Mouse (Mus musculus): Measurements from ENCODE around the gene Sptan1. TPM values are rescaled to one million over a fixed set of nuclear protein-coding genes. Genes with fewer than 3 reads are reported as not detected.

Gene Sptan1
- total and polyA plus RNA-seq, 2 experiments from 2014 or later: 184 to 716 TPM

DNA sequence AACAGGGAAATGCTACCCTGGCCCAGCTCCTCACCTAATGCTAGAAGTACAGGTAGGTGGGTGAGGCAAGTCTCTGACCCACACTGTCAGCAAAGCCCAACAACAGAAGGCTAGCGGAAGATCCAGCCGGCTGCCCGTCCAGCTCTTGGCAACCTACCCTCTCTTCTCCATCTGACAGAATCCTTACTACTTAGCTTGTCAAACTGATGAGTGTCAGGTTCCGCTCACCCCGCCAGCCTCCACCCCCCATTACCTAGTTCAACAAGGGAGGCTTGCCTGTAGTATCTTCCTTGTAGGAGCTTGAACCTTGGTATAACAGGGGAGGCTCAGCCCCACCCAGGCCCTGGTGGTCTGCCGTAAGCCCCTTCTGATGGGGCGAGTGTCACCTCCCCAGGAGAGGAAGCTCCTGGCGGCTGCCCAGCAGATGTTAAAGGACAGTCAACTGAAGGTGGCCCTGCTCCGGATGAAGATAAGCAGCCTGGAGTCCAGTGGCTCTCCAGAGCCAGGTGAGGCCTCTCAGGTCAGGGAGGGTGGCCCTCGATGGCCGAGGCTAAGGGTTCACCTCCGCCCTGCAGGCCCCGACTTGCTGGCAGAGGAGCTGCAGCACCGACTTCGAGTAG, 114.9 kb downstream of the Sptan1 start:
- no peak for TF ChIP-seq CTCF (IDR thresholded peaks at IDR 0.05; ENCODE audit: low read depth)
- Histone ChIP-seq H3K27me3 (ENCODE audit: insufficient read depth, low read length) (no peaks in the 10 kb centered on the region), H3K36me3 (ENCODE audit: insufficient read depth, low read length) (no peaks in the 10 kb centered on the region), H3K4me3 (ENCODE audit: low read length) (no peak overlapping the region), H3K9ac (replicated peaks; ENCODE audit: low read length) (no peak overlapping the region), H3K4me1 (ENCODE audit: insufficient read depth, low read length) (peaks cover 4% of the 10 kb centered on the region; the same call in 1 of the 2 replicates), H3K27ac (no peak overlapping the region), H3K9me3 (ENCODE audit: low read length) (no peaks in the 10 kb centered on the region), H3K4me2 (ENCODE audit: low read depth, low read length) (no peak overlapping the region)
- DNase-seq (ENCODE audit: low spot score): no peak
- 87% methylated on average over 15 of the region's 15 CpGs for WGBS
- ATAC-seq: no peak

Small RNAs within 50 kb of the gene (microRNA-seq; reads per million reads assigned to microRNA genes)
- gene Mir6997: 1.4 to 2.1 reads per million in 2 experiments

Other genes with a start within 250 kb of the Sptan1 start
- 2.6 TPM in 1 of 2 replicates, not detected in the other for gene Gm13420, start 213.9 kb upstream of the Sptan1 start, total RNA-seq (2014; rRNA removed)
- gene Gm13420, start 213.9 kb upstream of the Sptan1 start, polyA plus RNA-seq (2015; fragmentation: Nextera tagmentation; extraction: Ambion mirVana): 0.33 and 0.56 TPM in 2 replicates
- not detected in 2 replicates for gene Gm13547, start 206.2 kb upstream of the Sptan1 start, total RNA-seq (2014; rRNA removed)
- 0.48 and 0.59 TPM in 2 replicates for gene Gm13547, start 206.2 kb upstream of the Sptan1 start, polyA plus RNA-seq (2015; fragmentation: Nextera tagmentation; extraction: Ambion mirVana)
- 52.0 and 58.2 TPM in 2 replicates for gene Coq4, start 178.1 kb upstream of the Sptan1 start, total RNA-seq (2014; rRNA removed)
- 32.5 and 35.8 TPM in 2 replicates for gene Coq4, start 178.1 kb upstream of the Sptan1 start, polyA plus RNA-seq (2015; fragmentation: Nextera tagmentation; extraction: Ambion mirVana)
- 47.4 and 49.9 TPM in 2 replicates for gene Trub2, start 177.1 kb upstream of the Sptan1 start, total RNA-seq (2014; rRNA removed)
- gene Trub2, start 177.1 kb upstream of the Sptan1 start, polyA plus RNA-seq (2015; fragmentation: Nextera tagmentation; extraction: Ambion mirVana): 32.5 and 34.2 TPM in 2 replicates
- 139 TPM in 2 replicates for gene Slc27a4, start 162.9 kb upstream of the Sptan1 start, total RNA-seq (2014; rRNA removed)
- gene Slc27a4, start 162.9 kb upstream of the Sptan1 start, polyA plus RNA-seq (2015; fragmentation: Nextera tagmentation; extraction: Ambion mirVana): 43.4 and 46.4 TPM in 2 replicates
- gene Urm1, start 145.5 kb upstream of the Sptan1 start, total RNA-seq (2014; rRNA removed): 46.1 and 70.7 TPM in 2 replicates
- 28.7 and 29.3 TPM in 2 replicates for gene Urm1, start 145.5 kb upstream of the Sptan1 start, polyA plus RNA-seq (2015; fragmentation: Nextera tagmentation; extraction: Ambion mirVana)
- 32.5 and 37.7 TPM in 2 replicates for gene Cercam, start 96.4 kb upstream of the Sptan1 start, total RNA-seq (2014; rRNA removed)
- gene Cercam, start 96.4 kb upstream of the Sptan1 start, polyA plus RNA-seq (2015; fragmentation: Nextera tagmentation; extraction: Ambion mirVana): 17.8 and 20.6 TPM in 2 replicates
- 73.1 and 81.7 TPM in 2 replicates for gene Odf2, start 76.3 kb upstream of the Sptan1 start, total RNA-seq (2014; rRNA removed)
- 78.2 and 88.3 TPM in 2 replicates for gene Odf2, start 76.3 kb upstream of the Sptan1 start, polyA plus RNA-seq (2015; fragmentation: Nextera tagmentation; extraction: Ambion mirVana)
- 39.4 and 43.6 TPM in 2 replicates for gene Gle1, start 30.1 kb upstream of the Sptan1 start, total RNA-seq (2014; rRNA removed)
- gene Gle1, start 30.1 kb upstream of the Sptan1 start, polyA plus RNA-seq (2015; fragmentation: Nextera tagmentation; extraction: Ambion mirVana): 52.7 and 56.0 TPM in 2 replicates
- gene Wdr34, start 83.3 kb downstream of the Sptan1 start, total RNA-seq (2014; rRNA removed): 87.4 and 87.7 TPM in 2 replicates
- 64.5 and 66.5 TPM in 2 replicates for gene Wdr34, start 83.3 kb downstream of the Sptan1 start, polyA plus RNA-seq (2015; fragmentation: Nextera tagmentation; extraction: Ambion mirVana)
- gene Set, start 91.8 kb downstream of the Sptan1 start, total RNA-seq (2014; rRNA removed): 149 and 188 TPM in 2 replicates
- 332 and 334 TPM in 2 replicates for gene Set, start 91.8 kb downstream of the Sptan1 start, polyA plus RNA-seq (2015; fragmentation: Nextera tagmentation; extraction: Ambion mirVana)
- 1.2 and 4.5 TPM in 2 replicates for gene Pkn3, start 112.1 kb downstream of the Sptan1 start, total RNA-seq (2014; rRNA removed)
- 0.99 and 1.0 TPM in 2 replicates for gene Pkn3, start 112.1 kb downstream of the Sptan1 start, polyA plus RNA-seq (2015; fragmentation: Nextera tagmentation; extraction: Ambion mirVana)
- gene Zdhhc12, start 128.1 kb downstream of the Sptan1 start, total RNA-seq (2014; rRNA removed): 25.4 and 35.0 TPM in 2 replicates
- 30.2 and 32.2 TPM in 2 replicates for gene Zdhhc12, start 128.1 kb downstream of the Sptan1 start, polyA plus RNA-seq (2015; fragmentation: Nextera tagmentation; extraction: Ambion mirVana)
- gene Zer1, start 159.0 kb downstream of the Sptan1 start, total RNA-seq (2014; rRNA removed): 77.6 and 99.2 TPM in 2 replicates
- 14.0 and 14.6 TPM in 2 replicates for gene Zer1, start 159.0 kb downstream of the Sptan1 start, polyA plus RNA-seq (2015; fragmentation: Nextera tagmentation; extraction: Ambion mirVana)
- gene Tbc1d13, start 168.2 kb downstream of the Sptan1 start, total RNA-seq (2014; rRNA removed): 106 and 109 TPM in 2 replicates
- 9.4 and 10.8 TPM in 2 replicates for gene Tbc1d13, start 168.2 kb downstream of the Sptan1 start, polyA plus RNA-seq (2015; fragmentation: Nextera tagmentation; extraction: Ambion mirVana)
- gene Endog, start 205.9 kb downstream of the Sptan1 start, total RNA-seq (2014; rRNA removed): 63.7 and 64.1 TPM in 2 replicates
- 42.2 and 42.7 TPM in 2 replicates for gene Endog, start 205.9 kb downstream of the Sptan1 start, polyA plus RNA-seq (2015; fragmentation: Nextera tagmentation; extraction: Ambion mirVana)
- 32.6 and 48.2 TPM in 2 replicates for gene Spout1, start 212.9 kb downstream of the Sptan1 start, total RNA-seq (2014; rRNA removed)
- gene Spout1, start 212.9 kb downstream of the Sptan1 start, polyA plus RNA-seq (2015; fragmentation: Nextera tagmentation; extraction: Ambion mirVana): 52.6 and 56.1 TPM in 2 replicates
- 23.9 and 34.3 TPM in 2 replicates for gene Kyat1, start 240.3 kb downstream of the Sptan1 start, total RNA-seq (2014; rRNA removed)
- gene Kyat1, start 240.3 kb downstream of the Sptan1 start, polyA plus RNA-seq (2015; fragmentation: Nextera tagmentation; extraction: Ambion mirVana): 17.0 and 17.9 TPM in 2 replicates